Mouse (Mus musculus) intestine, postnatal 0 days (tissue): ENCODE results near the gene Best2. TPM values are rescaled to one million over a fixed set of nuclear protein-coding genes. Genes with fewer than 3 reads are reported as not detected.

Source experiments
- ATAC-seq: fragments of 200-750 bp; cut with Nextera tagmentation; 2 replicates; pipeline ENCODE4 v1.8.0; 2017; ENCODE audit warnings: mild to moderate bottlenecking, moderate TSS enrichment, moderate library complexity
- H3K27ac ChIP-seq: fragments of 300-500 bp; sonication (generic); 2 replicates; pipeline ENCODE4 v1.5.1; 2014; ENCODE audit warnings: mild to moderate bottlenecking, low read depth, low read length, moderate library complexity
- H3K27me3 ChIP-seq: fragments of 300-500 bp; sonication (generic); replicated peaks from 2 replicates; pipeline ENCODE4 v1.6.1; 2014; ENCODE audit warnings: low read length, mixed read lengths; ENCODE audit not compliant: control insufficient read depth, insufficient read depth
- H3K36me3 ChIP-seq: fragments of 300-500 bp; sonication (generic); 2 replicates; pipeline ENCODE4 v1.6.1; 2014; ENCODE audit warnings: mild to moderate bottlenecking, moderate library complexity; ENCODE audit not compliant: control insufficient read depth, insufficient read depth
- H3K4me1 ChIP-seq: fragments of 300-500 bp; sonication (generic); replicated peaks from 2 replicates; pipeline ENCODE4 v1.6.1; 2014; ENCODE audit warnings: antibody characterized with exemption, low read length, mixed read lengths; ENCODE audit not compliant: control insufficient read depth, insufficient read depth
- H3K4me2 ChIP-seq: fragments of 300-500 bp; sonication (generic); replicated peaks from 2 replicates; pipeline ENCODE4 v1.6.1; 2014; ENCODE audit warnings: low read depth, mild to moderate bottlenecking, moderate library complexity
- H3K4me3 ChIP-seq: fragments of 300-500 bp; sonication (generic); 2 replicates; pipeline ENCODE4 v1.5.1; 2014; ENCODE audit warnings: low read depth, low read length
- H3K9ac ChIP-seq: fragments of 300-500 bp; sonication (generic); 2 replicates; pipeline ENCODE4 v1.6.1; 2014; ENCODE audit warnings: mild to moderate bottlenecking, low read depth, low read length
- H3K9me3 ChIP-seq: fragments of 300-500 bp; sonication (generic); 2 replicates; pipeline ENCODE4 v1.6.1; 2016; ENCODE audit warnings: mixed run types; ENCODE audit not compliant: control insufficient read depth
- CTCF ChIP-seq: sonication (generic); IDR thresholded peaks from 2 replicates; pipeline ENCODE4 v1.5.1; 2016; ENCODE audit warnings: low read depth, mild to moderate bottlenecking, control low read depth, antibody characterized with exemption, moderate library complexity
- WGBS: fragments of 180-500 bp; shearing (Covaris S2); extraction: QIAGEN DNeasy Blood & Tissue Kit; methylation state at CpG from one replicate; pipeline ENCODE4 v1.1.7; 2014; 5-methylcytosine and 5-hydroxymethylcytosine counted together
- polyA plus RNA-seq: library from polyadenylated mRNA; unstranded; fragments of >200 nt; fragmentation: Nextera tagmentation; extraction: Ambion mirVana; gene quantifications from 2 replicates; pipeline ENCODE4 v1.2.1, GENCODE M21; 2015

Gene Best2
- 0.66 TPM in 1 of 2 replicates, not detected in the other for polyA plus RNA-seq

- ATAC-seq = no peak
- Histone ChIP-seq H3K9ac (no peak within 1 kb of the TSS), H3K27ac (no peak within 1 kb of the TSS), H3K4me2 (peak within 1 kb of the TSS; percentile 65), H3K27me3 (peaks cover 25% of the 10 kb centered on the region), H3K4me1 (no peaks in the 10 kb centered on the region), H3K4me3 (peak within 1 kb of the TSS; percentile 26), H3K36me3 (peaks cover 20% of the 10 kb centered on the region), H3K9me3 (no peaks in the 10 kb centered on the region)
- TF ChIP-seq CTCF = no peak
- 46% methylated on average over 2 of the region's 2 CpGs for WGBS
These were observed at the start of gene Best2 for GRCm38 (mm10) chr8:85014431-85014830. Best2 (minus strand) TSS chr8:85014531.

- no peaks in the 10 kb centered on the region for H3K27me3 ChIP-seq
These were observed 48.3 kb upstream of the Best2 start for GRCm38 (mm10) chr8:85062603-85063002.

DNA sequence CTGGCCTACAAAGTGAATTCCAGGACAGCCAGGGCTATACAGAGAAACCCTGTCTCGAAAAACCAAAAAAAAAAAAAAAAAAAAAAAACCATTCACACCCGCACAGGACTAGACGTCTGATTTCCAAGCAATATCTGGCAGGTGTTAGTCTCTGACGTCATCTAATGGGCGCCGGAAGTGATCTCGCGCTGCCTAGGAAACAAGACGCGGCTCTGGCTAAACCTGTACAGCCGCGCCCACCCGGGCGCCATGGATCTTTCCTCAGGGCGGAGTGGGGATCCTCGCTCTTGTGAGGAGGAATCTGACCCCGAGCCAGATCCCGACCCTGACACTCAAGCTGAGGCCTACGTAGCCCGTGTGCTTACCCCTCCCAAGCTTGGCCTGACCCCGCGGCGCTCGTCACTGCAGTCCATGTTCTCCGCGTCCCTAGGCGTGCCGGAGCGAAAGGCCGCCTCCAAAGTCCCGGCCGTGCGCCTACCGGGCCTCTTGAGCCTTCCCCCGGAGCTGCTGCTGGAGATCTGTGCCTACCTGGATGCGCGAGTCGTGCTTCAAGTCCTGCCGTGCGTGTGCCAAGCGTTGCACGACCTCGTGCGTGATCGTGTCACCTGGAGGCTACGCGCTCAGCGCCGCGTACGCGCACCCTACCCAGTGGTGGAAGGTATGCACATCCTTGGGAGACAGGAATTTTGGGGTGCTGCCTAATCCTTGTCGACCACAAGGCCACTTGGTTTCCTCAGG is 45.7 kb upstream of the Best2 start, which contains the start of gene Fbxw9:
TSS of gene Fbxw9 (plus strand) at position 177 of the 738 bp plus-strand sequence.
- Histone ChIP-seq H3K36me3 (peaks cover 6% of the 10 kb centered on the region; the same call in 1 of the 2 replicates), H3K9ac (peak within 1 kb of the TSS; percentile 65), H3K4me3 (peak within 1 kb of the TSS; percentile 65), H3K27ac (no peak within 1 kb of the TSS; the same call in 1 of the 2 replicates), H3K4me2 (peak within 1 kb of the TSS; percentile 93), H3K9me3 (no peaks in the 10 kb centered on the region), H3K4me1 (0 out of 2 replicates have a peak, but pooled peaks cover 6% of the 10 kb centered on the region), H3K27me3 (no peaks in the 10 kb centered on the region)
- ATAC-seq = peak; percentile 85
- WGBS = under 1% methylated on average over 52 of the region's 53 CpGs
- no peak for TF ChIP-seq CTCF

More at GRCm38 (mm10) chr8:85062603-85063002, 48.3 kb upstream of the Best2 start:
- no peak overlapping the region for H3K4me3 ChIP-seq
- ATAC-seq = no peak
- H3K36me3 ChIP-seq = peaks cover 19% of the 10 kb centered on the region; the same call in 1 of the 2 replicates
- WGBS = 96% methylated on average over 4 of the region's 4 CpGs
- 0 out of 2 replicates have a peak, but pooled peaks cover 10% of the 10 kb centered on the region for H3K4me1 ChIP-seq
- H3K27ac ChIP-seq = no peak overlapping the region
- H3K4me2 ChIP-seq = no peak overlapping the region
- no peak overlapping the region for H3K9ac ChIP-seq
- TF ChIP-seq CTCF = no peak
- no peaks in the 10 kb centered on the region for H3K9me3 ChIP-seq

GRCm38 (mm10) chr8:85057367-85057766 is 43.0 kb upstream of the Best2 start:
- Histone ChIP-seq H3K9me3 (no peaks in the 10 kb centered on the region), H3K27me3 (no peaks in the 10 kb centered on the region), H3K36me3 (peaks cover 33% of the 10 kb centered on the region), H3K4me2 (no peak overlapping the region), H3K9ac (no peak overlapping the region), H3K4me3 (no peak overlapping the region), H3K27ac (no peak overlapping the region), H3K4me1 (0 out of 2 replicates have a peak, but pooled peaks cover 6% of the 10 kb centered on the region)
- no peak for ATAC-seq
- 0 out of 2 replicates have a peak, but pooled peaks have one; percentile 19 for TF ChIP-seq CTCF
- WGBS = 59% methylated on average over 7 of the region's 7 CpGs

- Histone ChIP-seq H3K4me2 (no peak overlapping the region), H3K4me3 (no peak overlapping the region), H3K27ac (no peak overlapping the region), H3K36me3 (peaks cover 79% of the 10 kb centered on the region), H3K9me3 (no peaks in the 10 kb centered on the region), H3K27me3 (no peaks in the 10 kb centered on the region), H3K4me1 (no peaks in the 10 kb centered on the region), H3K9ac (no peak overlapping the region)
- no peak for TF ChIP-seq CTCF
- no peak for ATAC-seq
- 88% methylated on average over 6 of the region's 6 CpGs for WGBS
These were observed 29.3 kb upstream of the Best2 start for GRCm38 (mm10) chr8:85043619-85044018.

DNA sequence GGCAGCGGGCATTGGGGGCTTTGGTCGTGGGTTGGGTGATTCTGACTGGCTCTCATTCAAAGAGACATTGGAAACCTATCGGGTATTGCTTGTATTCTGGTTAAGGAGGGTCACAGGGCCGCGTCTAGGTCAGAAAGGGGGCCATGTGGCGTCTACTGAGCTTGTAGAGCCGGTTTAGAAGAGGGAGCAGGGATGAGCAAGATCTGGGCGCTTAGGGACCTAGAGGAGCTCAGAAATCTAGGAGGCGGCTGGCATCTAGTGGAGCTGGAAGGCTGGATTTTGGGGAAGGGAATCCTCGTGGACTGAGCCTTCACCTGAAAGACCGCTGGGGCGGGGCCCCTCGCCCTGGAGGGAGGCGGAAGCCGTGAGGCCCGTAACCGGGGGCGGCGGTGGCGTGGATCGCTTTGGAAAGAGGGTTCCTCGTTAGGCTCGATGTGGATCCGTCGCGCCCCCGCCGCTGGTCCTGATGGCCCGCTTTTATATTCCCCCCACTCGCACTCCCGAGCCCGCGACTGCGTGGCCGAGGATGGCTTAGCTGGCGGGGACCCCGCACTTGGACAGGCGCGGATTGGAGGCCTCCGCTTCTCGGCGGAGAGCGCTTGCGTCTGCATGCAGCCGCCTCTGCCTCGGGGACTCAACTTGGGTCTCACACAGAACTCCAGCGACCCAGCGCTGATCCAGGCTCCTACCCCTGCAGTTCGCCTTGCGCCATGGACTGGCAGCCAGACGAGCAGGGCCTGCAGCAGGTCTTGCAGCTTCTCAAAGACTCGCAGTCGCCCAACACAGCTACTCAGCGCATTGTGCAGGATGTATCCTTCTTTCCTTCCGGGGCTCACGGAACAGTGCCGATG is 23.6 kb upstream of the Best2 start:
- peak overlapping the region; percentile 94 for H3K4me2 ChIP-seq
- no peaks in the 10 kb centered on the region for H3K27me3 ChIP-seq
- peaks cover 5% of the 10 kb centered on the region; the same call in 1 of the 2 replicates for H3K4me1 ChIP-seq
- no peaks in the 10 kb centered on the region for H3K9me3 ChIP-seq
- peaks cover 22% of the 10 kb centered on the region for H3K36me3 ChIP-seq
- no peak for ATAC-seq
- H3K9ac ChIP-seq = peak overlapping the region; percentile 89
- peak overlapping the region; percentile 88 for H3K4me3 ChIP-seq
- H3K27ac ChIP-seq = peak overlapping the region; percentile 96
- TF ChIP-seq CTCF = no peak
- under 1% methylated on average over 56 of the region's 57 CpGs for WGBS
